Mouse (Mus musculus): Measurements from ENCODE around the gene Tmem72. TPM values are rescaled to one million over a fixed set of nuclear protein-coding genes. Genes with fewer than 3 reads are reported as not detected.

The Tmem72 gene
- total RNA-seq, 2 experiments from 2014 or later: 1.0 to 1.2 TPM

DNA sequence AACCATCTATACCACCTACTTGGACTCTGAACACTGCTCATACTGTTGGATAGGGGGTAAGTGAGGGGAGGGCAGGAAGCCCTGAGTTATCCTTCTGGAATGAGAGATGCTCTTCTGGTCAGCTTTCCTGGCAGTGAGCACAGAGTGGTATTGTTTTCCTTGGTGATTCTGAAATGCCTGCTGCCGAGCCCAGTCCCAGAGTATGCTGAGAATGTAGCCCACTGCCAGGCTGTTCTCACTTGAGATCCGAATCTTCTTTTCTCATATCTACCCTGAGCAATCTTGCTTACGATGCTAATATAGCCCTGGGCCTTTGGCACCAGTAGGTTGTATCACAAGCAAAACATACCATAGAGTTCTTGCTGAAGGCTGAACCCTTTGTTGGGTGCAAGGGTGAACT is 22.4 kb downstream of the Tmem72 start:
- DNase-seq (ENCODE audit: low spot score in 2 of 2): no peak
- intact Hi-C loops (cut with DNase I): no loop called here

- intact Hi-C loops (cut with DNase I): no loop called here
Observed at GRCm38 (mm10) chr6:116693639-116694038, 23.1 kb downstream of the Tmem72 start.

DNA sequence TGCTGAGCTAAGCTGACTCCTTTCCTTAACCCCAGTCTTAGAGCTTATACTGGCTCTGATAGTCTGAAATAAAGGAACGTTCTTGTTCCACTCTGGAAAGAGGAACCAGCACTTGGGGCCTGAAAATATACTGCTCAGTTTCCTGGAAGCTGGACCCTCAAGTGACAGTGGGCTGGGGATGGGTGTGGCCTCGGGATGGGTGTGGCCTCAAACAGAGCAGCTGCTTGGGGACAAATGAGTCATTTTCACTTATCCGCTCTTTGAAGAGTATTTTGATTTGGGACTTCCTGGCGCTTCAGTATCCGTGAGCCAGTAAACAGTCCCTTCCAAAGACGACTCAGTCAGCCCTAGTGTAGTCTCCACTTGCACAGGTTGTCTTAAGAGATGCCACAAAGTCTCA is 34.4 kb downstream of the Tmem72 start:
- intact Hi-C loops (cut with DNase I): no loop called here
- peak; percentile 30 to 52 for DNase-seq (ENCODE audit: low spot score in 2 of 2)

More at GRCm38 (mm10) chr6:116693639-116694038, 23.1 kb downstream of the Tmem72 start:
- no peak for DNase-seq (ENCODE audit: low spot score in 2 of 2)

DNA sequence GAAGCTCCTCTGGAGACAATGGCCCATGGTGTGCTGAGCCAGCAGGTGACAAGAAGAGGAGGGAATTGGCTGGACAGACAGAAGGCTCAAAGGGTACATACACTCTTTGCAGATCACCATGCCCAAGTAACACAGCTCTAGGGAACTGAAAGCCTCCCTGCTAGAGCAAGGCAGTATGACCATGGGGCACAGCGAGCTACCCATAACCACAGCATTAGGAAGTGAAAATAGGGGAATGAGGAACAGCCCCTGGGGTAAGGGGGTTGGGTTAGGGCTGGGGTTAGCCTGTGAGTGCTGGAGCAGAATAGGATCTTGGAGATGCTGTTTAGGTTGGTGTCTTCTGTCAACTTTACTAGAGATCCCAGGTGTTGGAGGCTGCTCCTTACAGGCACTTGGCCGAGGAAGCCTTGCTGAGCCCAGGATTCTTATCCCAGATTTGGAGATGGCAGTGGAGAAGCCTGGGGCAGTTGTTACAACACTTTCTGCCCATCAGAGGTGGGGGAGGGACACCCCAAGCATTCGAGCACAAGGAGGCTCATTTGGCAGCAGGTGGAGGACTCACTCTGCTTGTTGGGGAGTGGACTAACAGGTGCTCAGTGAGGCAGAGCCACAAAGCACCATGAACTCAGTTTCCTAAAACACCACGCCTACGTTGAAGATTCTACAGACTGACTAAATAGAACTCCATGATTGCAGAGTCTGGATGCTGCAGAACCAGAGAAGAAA is 37.0 kb downstream of the Tmem72 start:
- DNase-seq (ENCODE audit: low spot score in 2 of 2): peak; percentile 22 to 35
- intact Hi-C loops (cut with DNase I): no loop called here

DNA sequence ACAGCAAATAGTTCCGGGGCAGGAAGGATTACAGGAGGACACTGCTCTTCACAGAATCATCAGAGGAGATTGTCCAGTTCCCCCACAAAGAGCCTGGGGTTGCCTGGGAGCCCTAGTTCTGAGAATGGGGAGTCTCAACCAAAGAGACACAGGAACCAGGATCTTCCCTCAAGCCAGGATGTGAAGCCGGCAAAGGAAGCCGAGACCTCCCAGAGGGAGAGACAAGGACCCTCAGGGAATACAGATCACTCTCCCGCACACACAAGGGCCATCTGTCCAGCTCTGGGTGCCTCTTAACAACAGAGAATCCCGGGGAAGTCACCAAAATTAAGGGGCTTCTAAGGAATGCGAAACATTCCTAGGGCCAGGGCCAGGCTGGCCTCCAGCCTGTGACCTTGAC is 39.4 kb downstream of the Tmem72 start:
- intact Hi-C loops (cut with DNase I): no loop called here
- DNase-seq (ENCODE audit: low spot score in 2 of 2): no peak

DNA sequence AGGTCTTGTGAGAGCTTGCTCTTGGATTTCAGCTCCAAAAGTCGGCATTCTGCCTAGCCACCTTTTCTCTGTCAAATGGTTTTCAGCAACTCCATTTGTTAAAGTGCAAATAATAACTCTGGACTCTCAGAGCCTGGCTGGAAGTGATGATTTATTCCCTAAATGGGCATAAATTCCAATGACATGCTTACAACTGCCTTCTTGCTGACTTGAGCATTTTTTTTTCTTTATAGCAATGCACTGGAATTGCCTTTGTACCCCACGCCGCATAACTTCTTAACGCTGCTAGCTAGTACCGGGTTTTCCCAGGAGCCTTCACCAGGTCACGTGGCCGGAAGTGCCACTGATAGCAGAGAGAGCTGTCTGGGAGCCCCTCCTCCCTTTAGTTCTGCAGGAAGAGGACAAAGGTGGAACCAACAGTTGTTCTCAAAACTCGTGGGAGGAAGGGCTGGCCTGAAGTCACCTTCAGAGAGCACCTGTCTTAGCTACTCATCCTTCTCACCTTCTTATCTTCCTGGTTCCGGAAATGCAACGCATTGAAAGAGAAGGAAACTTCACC is 40.3 kb downstream of the Tmem72 start:
- intact Hi-C loops (cut with DNase I): no loop called here
- no peak for DNase-seq (ENCODE audit: low spot score in 2 of 2)

GRCm38 (mm10) chr6:116674283-116674886 is 42.3 kb downstream of the Tmem72 start:
- intact Hi-C loops (cut with DNase I): no loop called here
- DNase-seq (ENCODE audit: low spot score in 2 of 2): no peak

DNA sequence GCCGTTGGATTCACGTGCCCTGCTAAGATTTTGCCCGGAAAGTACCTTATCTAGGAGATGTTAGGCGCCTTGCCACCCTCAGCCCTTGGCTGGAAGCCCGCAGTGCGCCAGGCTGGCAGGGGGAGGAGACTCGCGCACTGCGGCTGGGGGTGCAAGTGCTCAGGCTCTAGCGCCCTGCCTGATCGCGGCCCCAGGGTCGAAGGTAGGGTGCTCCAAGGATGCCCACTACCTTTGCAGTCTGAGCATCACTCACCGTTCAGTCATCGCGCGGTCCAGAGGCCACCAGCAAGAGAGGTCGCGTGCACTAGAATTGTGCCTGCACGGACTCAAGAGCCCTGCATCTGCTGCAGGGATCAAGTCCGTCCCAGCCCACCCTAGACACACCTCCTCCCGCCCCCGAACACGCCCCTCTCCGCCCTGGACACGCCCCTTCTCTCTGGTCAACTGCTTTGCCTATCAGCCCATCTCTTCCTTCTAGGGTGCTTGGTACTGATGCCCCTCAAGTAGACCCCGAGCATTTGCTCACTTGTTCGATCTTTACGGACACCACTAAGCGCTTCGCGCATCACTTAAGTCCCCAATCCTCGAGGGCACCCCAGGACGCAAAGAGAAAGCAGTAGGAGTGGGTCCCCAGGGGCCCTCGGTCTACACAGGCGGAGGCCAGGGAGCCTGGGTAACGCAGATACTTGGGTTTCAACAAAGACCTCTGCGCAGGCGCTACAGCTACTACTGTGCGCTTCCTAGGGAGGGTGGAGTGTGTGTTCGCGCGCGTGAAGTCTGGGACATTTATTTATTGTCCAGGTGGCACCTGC is 43.0 kb downstream of the Tmem72 start, which contains the start of gene Rassf4:
Rassf4 (minus strand) TSS at position 482 of the 812 bp plus-strand sequence.
- intact Hi-C loops (cut with DNase I): no loop called here
- peak; percentile 44 to 63 for DNase-seq (ENCODE audit: low spot score in 2 of 2)

DNA sequence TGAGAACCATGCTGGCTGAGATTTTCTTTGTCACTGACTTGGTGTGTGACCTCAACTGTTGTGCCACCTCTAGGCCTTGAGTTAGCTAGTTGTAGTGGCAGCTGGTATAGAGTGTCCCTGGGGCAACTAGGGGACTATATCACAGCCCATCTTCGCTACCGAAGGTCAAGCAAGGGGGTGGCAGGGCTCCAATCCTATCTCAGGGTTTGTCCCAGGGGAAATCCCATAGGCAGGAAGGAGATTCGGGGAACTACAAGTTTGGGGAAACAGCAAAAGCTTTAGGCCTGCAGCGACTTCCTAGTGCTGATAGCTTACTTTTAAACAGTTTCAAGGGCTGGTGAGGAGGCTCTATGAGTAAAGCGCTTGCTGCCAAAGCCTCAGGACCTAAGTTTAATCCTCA is 44.4 kb downstream of the Tmem72 start:
- DNase-seq (ENCODE audit: low spot score in 2 of 2): no peak

GRCm38 (mm10) chr6:116671768-116672167 is 44.9 kb downstream of the Tmem72 start:
- DNase-seq (ENCODE audit: low spot score in 2 of 2): no peak
- intact Hi-C loops (cut with DNase I): no loop called here

More for the DNA sequence above, 44.4 kb downstream of the Tmem72 start:
- intact Hi-C loops (cut with DNase I): no loop called here

GRCm38 (mm10) chr6:116671031-116671430 is 45.7 kb downstream of the Tmem72 start:
- intact Hi-C loops (cut with DNase I): no loop called here

DNA sequence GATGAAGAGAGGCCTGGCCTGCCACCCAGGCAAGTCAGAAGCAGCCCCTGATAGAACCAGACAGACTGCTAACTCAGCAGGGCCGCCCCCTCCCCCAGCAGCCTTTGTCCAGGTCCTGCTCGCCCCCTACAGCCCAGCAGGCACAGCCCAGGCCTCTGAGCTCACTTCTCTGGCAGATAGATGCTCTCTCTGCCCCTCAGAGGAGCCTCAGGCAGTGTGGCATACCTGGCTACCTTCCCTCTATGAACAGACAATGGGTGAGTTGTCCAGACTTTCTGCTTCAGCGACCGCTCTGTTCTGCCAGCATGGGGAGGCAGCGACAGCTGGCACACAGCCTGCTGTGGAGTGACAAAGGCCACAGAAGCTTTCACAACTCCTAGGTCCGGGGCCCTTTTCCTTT is 46.6 kb downstream of the Tmem72 start:
- intact Hi-C loops (cut with DNase I): no loop called here
- DNase-seq (ENCODE audit: low spot score in 2 of 2): no peak

More at GRCm38 (mm10) chr6:116671031-116671430, 45.7 kb downstream of the Tmem72 start:
- DNase-seq (ENCODE audit: low spot score in 2 of 2): no peak

- DNase-seq (ENCODE audit: low spot score in 2 of 2): no peak
- intact Hi-C loops (cut with DNase I): no loop called here
Observed at GRCm38 (mm10) chr6:116668682-116669470, 47.8 kb downstream of the Tmem72 start.

GRCm38 (mm10) chr6:116667382-116667781 is 49.3 kb downstream of the Tmem72 start:
- intact Hi-C loops (cut with DNase I): no loop called here
- DNase-seq (ENCODE audit: low spot score in 2 of 2): no peak

DNA sequence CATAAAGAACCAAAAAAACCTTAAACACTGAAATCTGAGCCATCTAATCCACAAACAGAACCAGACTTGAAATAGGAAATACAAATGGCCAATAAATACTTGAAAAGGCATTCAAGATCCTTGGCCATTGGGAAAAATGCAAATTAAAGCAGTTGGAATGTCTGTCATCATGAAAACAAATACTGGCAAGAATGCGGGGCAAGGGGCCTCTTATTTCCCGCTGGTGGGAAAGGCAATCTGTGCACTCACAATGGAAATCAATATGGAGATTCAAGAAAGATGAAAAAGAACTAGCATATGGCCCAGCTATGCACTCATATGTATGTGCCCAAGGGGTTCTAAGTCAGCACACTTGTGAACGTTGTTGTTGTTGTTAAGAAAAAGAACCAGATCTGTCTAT is 49.8 kb downstream of the Tmem72 start:
- DNase-seq (ENCODE audit: low spot score in 2 of 2): no peak
- intact Hi-C loops (cut with DNase I): no loop called here

DNA sequence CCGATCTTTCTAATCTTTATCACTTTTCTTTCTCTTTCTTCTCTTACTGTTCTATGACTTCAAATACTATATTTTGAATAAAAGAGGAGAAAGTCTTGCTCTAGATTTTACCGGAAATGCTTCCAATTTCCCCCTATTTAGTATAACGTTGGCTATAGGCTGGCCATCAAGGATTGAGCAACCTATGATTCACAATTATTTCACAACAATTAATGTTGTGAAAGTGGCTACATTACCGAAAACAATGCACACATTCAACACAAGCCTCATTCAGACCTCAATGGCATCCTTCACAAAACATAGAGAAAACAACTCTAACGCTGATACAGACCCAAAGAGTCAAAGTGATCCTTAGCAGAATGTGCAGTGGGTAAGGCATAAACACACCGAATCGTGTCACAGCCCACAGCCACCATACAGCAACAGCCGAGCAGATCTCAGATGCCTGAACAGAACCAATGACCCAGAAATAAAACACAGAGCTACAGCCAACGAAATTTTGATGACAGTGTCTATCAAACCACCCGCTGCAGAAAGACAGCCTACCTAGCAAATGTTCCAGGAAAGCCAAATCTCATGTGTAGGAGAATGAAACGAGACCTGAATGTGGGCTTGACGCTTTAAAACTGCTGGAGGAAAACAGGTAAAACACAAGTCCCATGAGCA is 50.5 kb downstream of the Tmem72 start:
- DNase-seq (ENCODE audit: low spot score in 2 of 2): no peak
- intact Hi-C loops (cut with DNase I): no loop called here

- no peak for DNase-seq (ENCODE audit: low spot score in 2 of 2)
- intact Hi-C loops (cut with DNase I): no loop called here
Observed at GRCm38 (mm10) chr6:116664830-116665229, 51.9 kb downstream of the Tmem72 start.

GRCm38 (mm10) chr6:116664031-116664430 is 52.7 kb downstream of the Tmem72 start:
- intact Hi-C loops (cut with DNase I): no loop called here
- no peak for DNase-seq (ENCODE audit: low spot score in 2 of 2)

DNA sequence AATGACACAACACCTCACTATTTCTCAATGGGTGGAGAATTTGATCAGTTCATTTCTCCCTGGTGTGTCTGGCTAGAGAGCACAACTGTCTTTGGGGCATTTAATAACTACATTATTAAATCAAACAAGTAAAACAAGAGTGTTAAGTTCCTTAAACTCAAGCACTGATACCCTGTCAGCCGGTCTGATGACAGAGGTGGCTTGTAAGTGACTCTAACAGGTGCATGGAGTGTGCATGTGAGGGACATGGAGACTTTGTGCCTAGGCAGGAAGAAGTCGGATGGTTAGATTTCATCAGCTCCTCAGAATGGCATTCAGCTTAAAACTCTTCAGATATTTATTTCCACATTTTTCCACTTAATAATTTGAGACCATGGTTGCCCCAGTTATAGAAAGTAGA is 53.3 kb downstream of the Tmem72 start:
- intact Hi-C loops (cut with DNase I): no loop called here
- no peak for DNase-seq (ENCODE audit: low spot score in 2 of 2)

Measured in left cerebral cortex, postnatal 14 days (tissue).